ENCODE assay signal across 8 mouse cellular contexts in the genomic region with DNA sequence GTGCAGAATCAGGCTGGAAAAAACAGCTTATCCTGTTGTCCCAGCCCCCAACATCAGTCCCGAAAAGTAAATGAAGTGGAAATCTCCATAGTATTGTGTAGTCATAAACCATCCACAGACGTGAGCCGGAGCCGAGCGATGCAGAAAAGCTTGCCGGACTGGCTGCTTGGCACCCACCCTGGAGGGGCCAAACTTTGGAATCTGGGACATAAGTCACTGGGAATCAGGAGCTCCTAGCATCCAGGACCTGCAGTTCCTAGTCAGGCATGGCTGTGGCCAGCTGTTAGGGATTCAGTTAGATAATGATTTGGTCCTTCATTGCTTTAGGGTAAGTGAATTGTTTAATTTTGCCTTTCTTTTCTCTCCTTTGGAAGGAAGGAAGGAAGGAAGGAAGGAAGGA.
DNase-seq lines count a peak whose midpoint lies in the region; ATAC-seq and TF ChIP-seq lines count a peak whose summit lies in the region.

No protein-coding gene starts in this region.

- no peak for ATAC-seq in hindbrain, embryonic 13.5 days (ENCODE audit: low FRiP score)
- ATAC-seq in hindbrain, embryonic 16.5 days: no peak
- no peak for ATAC-seq in intestine, embryonic 16.5 days
- no peak for ATAC-seq in limb, embryonic 14.5 days (ENCODE audit: low FRiP score, low read depth)

- H3K27ac ChIP-seq in hindbrain, embryonic 13.5 days: no peak overlapping the region
- H3K27ac ChIP-seq in hindbrain, embryonic 16.5 days (ENCODE audit: low read depth, low read length): no peak overlapping the region
- peak overlapping the region; percentile 58 for H3K27ac ChIP-seq in intestine, embryonic 16.5 days (ENCODE audit: low read length)
- no peak overlapping the region for H3K27ac ChIP-seq in limb, embryonic 14.5 days (replicated peaks; ENCODE audit: low read depth, low read length)

- H3K27me3 ChIP-seq in hindbrain, embryonic 13.5 days: peaks cover 60% of the 10 kb centered on the region
- peaks cover 17% of the 10 kb centered on the region for H3K27me3 ChIP-seq in hindbrain, embryonic 16.5 days (replicated peaks; ENCODE audit: control insufficient read depth, insufficient read depth, low read length)
- no peaks in the 10 kb centered on the region; the same call in 1 of the 2 replicates for H3K27me3 ChIP-seq in intestine, embryonic 16.5 days (replicated peaks; ENCODE audit: control insufficient read depth, insufficient read depth, low read length)
- H3K27me3 ChIP-seq in limb, embryonic 14.5 days (ENCODE audit: control insufficient read depth, insufficient read depth, low read length): peaks cover 27% of the 10 kb centered on the region

- no peaks in the 10 kb centered on the region for H3K9me3 ChIP-seq in hindbrain, embryonic 13.5 days
- no peaks in the 10 kb centered on the region for H3K9me3 ChIP-seq in hindbrain, embryonic 16.5 days (ENCODE audit: control insufficient read depth, low read length)
- H3K9me3 ChIP-seq in intestine, embryonic 16.5 days (ENCODE audit: control insufficient read depth, low read length): no peaks in the 10 kb centered on the region
- H3K9me3 ChIP-seq in limb, embryonic 14.5 days (ENCODE audit: control insufficient read depth, low read length): no peaks in the 10 kb centered on the region

- H3K36me3 ChIP-seq in hindbrain, embryonic 13.5 days: no peaks in the 10 kb centered on the region
- no peaks in the 10 kb centered on the region for H3K36me3 ChIP-seq in hindbrain, embryonic 16.5 days (ENCODE audit: control insufficient read depth, insufficient read depth, low read length)
- no peaks in the 10 kb centered on the region for H3K36me3 ChIP-seq in intestine, embryonic 16.5 days (ENCODE audit: control insufficient read depth, insufficient read depth, low read length)
- peaks cover 3% of the 10 kb centered on the region; the same call in 1 of the 2 replicates for H3K36me3 ChIP-seq in limb, embryonic 14.5 days (ENCODE audit: control insufficient read depth, insufficient read depth, low read length)

- DNase-seq in adipocyte (ENCODE audit: low spot score): peak; percentile 50
- DNase-seq in limb, embryonic 14.5 days (ENCODE audit: low spot score): no peak
- no peak for DNase-seq in left cerebral cortex, postnatal 25 days (ENCODE audit: low spot score in 2 of 2)
- DNase-seq in thymus, postnatal 4 days: no peak
- DNase-seq in frontal cortex, postnatal 10 days (ENCODE audit: low spot score in 2 of 2): no peak

- TF ChIP-seq POLR2A in limb, embryonic 14.5 days (IDR thresholded peaks at IDR 0.05; ENCODE audit: borderline replicate concordance, extremely low read depth, insufficient read depth, insufficient read length): no peak

- intact Hi-C loops in left cerebral cortex, postnatal 25 days (cut with DNase I): no loop called here

- H3K4me2 ChIP-seq in hindbrain, embryonic 13.5 days: peak overlapping the region; percentile 99; the same call in 1 of the 2 replicates
- H3K4me2 ChIP-seq in hindbrain, embryonic 16.5 days (ENCODE audit: low read length): no peak overlapping the region
- peak overlapping the region; percentile 99 for H3K4me2 ChIP-seq in intestine, embryonic 16.5 days (ENCODE audit: low read depth, low read length)
- H3K4me2 ChIP-seq in limb, embryonic 14.5 days (replicated peaks; ENCODE audit: low read depth, low read length, severe bottlenecking): peak overlapping the region; percentile 98

- no peak overlapping the region for H3K4me3 ChIP-seq in hindbrain, embryonic 13.5 days
- no peak overlapping the region for H3K4me3 ChIP-seq in hindbrain, embryonic 16.5 days (ENCODE audit: low read length)
- H3K4me3 ChIP-seq in intestine, embryonic 16.5 days (ENCODE audit: low read length): peak overlapping the region; percentile 76
- peak overlapping the region; percentile 76 for H3K4me3 ChIP-seq in limb, embryonic 14.5 days (replicated peaks; ENCODE audit: low read length)

- peaks cover 36% of the 10 kb centered on the region for H3K4me1 ChIP-seq in hindbrain, embryonic 13.5 days (replicated peaks)
- H3K4me1 ChIP-seq in hindbrain, embryonic 16.5 days (ENCODE audit: control insufficient read depth, insufficient read depth, low read depth, low read length): peaks cover 11% of the 10 kb centered on the region
- peaks cover 40% of the 10 kb centered on the region for H3K4me1 ChIP-seq in intestine, embryonic 16.5 days (ENCODE audit: control insufficient read depth, insufficient read depth, low read length)
- H3K4me1 ChIP-seq in limb, embryonic 14.5 days (ENCODE audit: control insufficient read depth, insufficient read depth, low read length): peaks cover 14% of the 10 kb centered on the region

- WGBS in hindbrain, embryonic 13.5 days: 49% methylated on average over 6 of the region's 6 CpGs
- WGBS in hindbrain, embryonic 16.5 days: 50% methylated on average over 6 of the region's 6 CpGs
- 25% methylated on average over 6 of the region's 6 CpGs for WGBS in intestine, embryonic 16.5 days
- 41% methylated on average over 6 of the region's 6 CpGs for WGBS in limb, embryonic 14.5 days

- no peak overlapping the region for H3K9ac ChIP-seq in hindbrain, embryonic 13.5 days
- no peak overlapping the region for H3K9ac ChIP-seq in hindbrain, embryonic 16.5 days (ENCODE audit: low read depth, low read length)
- peak overlapping the region; percentile 89; the same call in 1 of the 2 replicates for H3K9ac ChIP-seq in intestine, embryonic 16.5 days (ENCODE audit: low read depth, low read length)
- no peak overlapping the region for H3K9ac ChIP-seq in limb, embryonic 14.5 days (ENCODE audit: low read depth, low read length, severe bottlenecking)

Comparison
In these comparisons a context has a peak if more than half of its experiments do, and no peak if none do; other contexts are left out.
1. H3K4me3 ChIP-seq: peak in intestine, embryonic 16.5 days (single experiment) and limb, embryonic 14.5 days (single experiment); none in hindbrain, embryonic 13.5 days (single experiment) and hindbrain, embryonic 16.5 days (single experiment).